Mouse (Mus musculus) limb, embryonic 13.5 days (tissue): ENCODE results near the gene Fzd7. TPM values are rescaled to one million over a fixed set of nuclear protein-coding genes. Genes with fewer than 3 reads are reported as not detected.

Experiments used
- ATAC-seq: fragments of 200-750 bp; cut with Nextera tagmentation; 2 replicates; pipeline ENCODE4 v1.8.0; 2017; ENCODE audit warnings: low read depth, moderate number of reproducible peaks, moderate TSS enrichment; ENCODE audit not compliant: low FRiP score
- H3K27ac ChIP-seq: fragments of 300-500 bp; sonication (generic); 2 replicates; pipeline ENCODE4 v1.5.1; 2015; ENCODE audit warnings: inconsistent platforms, mild to moderate bottlenecking, moderate library complexity
- H3K27me3 ChIP-seq: fragments of 300-500 bp; sonication (generic); 2 replicates; pipeline ENCODE4 v1.6.1; 2015; ENCODE audit warnings: mild to moderate bottlenecking, inconsistent platforms
- H3K36me3 ChIP-seq: fragments of 300-500 bp; sonication (generic); 2 replicates; pipeline ENCODE4 v1.6.1; 2015; ENCODE audit warnings: inconsistent platforms, mild to moderate bottlenecking, moderate library complexity
- H3K4me1 ChIP-seq: fragments of 300-500 bp; sonication (generic); 2 replicates; pipeline ENCODE4 v1.6.1; 2015; ENCODE audit warnings: inconsistent platforms
- H3K4me2 ChIP-seq: fragments of 300-500 bp; sonication (generic); replicated peaks from 2 replicates; pipeline ENCODE4 v1.6.1; 2015; ENCODE audit warnings: inconsistent platforms, mild to moderate bottlenecking, moderate library complexity
- H3K4me3 ChIP-seq: fragments of 300-500 bp; sonication (generic); 2 replicates; pipeline ENCODE4 v1.5.1; 2015; ENCODE audit warnings: moderate library complexity, mild to moderate bottlenecking, inconsistent platforms
- H3K9ac ChIP-seq: fragments of 300-500 bp; sonication (generic); 2 replicates; pipeline ENCODE4 v1.6.1; 2015; ENCODE audit warnings: mild to moderate bottlenecking, inconsistent platforms
- H3K9me3 ChIP-seq: fragments of 300-500 bp; sonication (generic); 2 replicates; pipeline ENCODE4 v1.6.1; 2016; ENCODE audit warnings: inconsistent platforms
- WGBS: fragments of 180-500 bp; shearing (Covaris S2); methylation state at CpG from one replicate; pipeline ENCODE4 v1.1.7; 2015; 5-methylcytosine and 5-hydroxymethylcytosine counted together
- polyA plus RNA-seq: library from polyadenylated mRNA; unstranded; fragments of >200 nt; fragmentation: Nextera tagmentation; extraction: Ambion mirVana; gene quantifications from 2 replicates; pipeline ENCODE4 v1.2.1, GENCODE M21; 2015

Gene Fzd7
- polyA plus RNA-seq, 1 experiment from 2014 or later = 13.4 TPM

GRCm38 (mm10) chr1:59508463-59509139, 26.4 kb downstream of the Fzd7 start:
- Histone ChIP-seq H3K4me2 (peak overlapping the region; percentile 38), H3K27ac (no peak overlapping the region), H3K9me3 (no peaks in the 10 kb centered on the region), H3K4me1 (peaks cover 17% of the 10 kb centered on the region), H3K36me3 (no peaks in the 10 kb centered on the region), H3K27me3 (no peaks in the 10 kb centered on the region), H3K4me3 (no peak overlapping the region), H3K9ac (no peak overlapping the region)
- no peak for ATAC-seq
- WGBS = 20% methylated on average over 17 of the region's 17 CpGs

- no peaks in the 10 kb centered on the region for H3K27me3 ChIP-seq
These were observed 29.5 kb downstream of the Fzd7 start for GRCm38 (mm10) chr1:59511566-59512270.

GRCm38 (mm10) chr1:59516026-59516917, 34.0 kb downstream of the Fzd7 start, which contains the start of gene Gm973:
Gene Gm973, plus strand, starts transcription at chr1:59516264.
- H3K27ac ChIP-seq = peak within 1 kb of the TSS; percentile 98
- no peaks in the 10 kb centered on the region for H3K27me3 ChIP-seq
- peaks cover 40% of the 10 kb centered on the region for H3K4me1 ChIP-seq
- H3K9ac ChIP-seq = peak within 1 kb of the TSS; percentile 64
- no peaks in the 10 kb centered on the region for H3K36me3 ChIP-seq
- no peaks in the 10 kb centered on the region for H3K9me3 ChIP-seq
- ATAC-seq = peak; percentile 93
- WGBS = 2% methylated on average over 25 of the region's 25 CpGs
- H3K4me3 ChIP-seq = peak within 1 kb of the TSS; percentile 41
- peak within 1 kb of the TSS; percentile 64 for H3K4me2 ChIP-seq

More at GRCm38 (mm10) chr1:59511566-59512270, 29.5 kb downstream of the Fzd7 start:
- Histone ChIP-seq H3K27ac (no peak overlapping the region), H3K4me2 (no peak overlapping the region), H3K4me3 (no peak overlapping the region), H3K9ac (no peak overlapping the region), H3K9me3 (no peaks in the 10 kb centered on the region), H3K36me3 (no peaks in the 10 kb centered on the region), H3K4me1 (peaks cover 30% of the 10 kb centered on the region)
- no peak for ATAC-seq
- 63% methylated on average over 9 of the region's 9 CpGs for WGBS

- Histone ChIP-seq H3K4me2 (no peak overlapping the region), H3K9ac (no peak overlapping the region), H3K27ac (no peak overlapping the region), H3K4me3 (no peak overlapping the region), H3K27me3 (0 out of 2 replicates have a peak, but pooled peaks cover 3% of the 10 kb centered on the region), H3K4me1 (peaks cover 39% of the 10 kb centered on the region), H3K9me3 (no peaks in the 10 kb centered on the region), H3K36me3 (no peaks in the 10 kb centered on the region)
- no peak for ATAC-seq
- WGBS = 6% methylated on average over 11 of the region's 11 CpGs
These were observed 38.1 kb downstream of the Fzd7 start for GRCm38 (mm10) chr1:59520226-59520837.

- 63% methylated on average over 1 of the region's 1 CpGs for WGBS
- peaks cover 20% of the 10 kb centered on the region for H3K4me1 ChIP-seq
- no peak overlapping the region for H3K27ac ChIP-seq
- 0 out of 2 replicates have a peak, but pooled peaks cover 3% of the 10 kb centered on the region for H3K27me3 ChIP-seq
- 0 out of 2 replicates have a peak, but pooled peaks cover 5% of the 10 kb centered on the region for H3K9me3 ChIP-seq
- no peaks in the 10 kb centered on the region for H3K36me3 ChIP-seq
- no peak overlapping the region for H3K9ac ChIP-seq
- no peak for ATAC-seq
- no peak overlapping the region for H3K4me2 ChIP-seq
- H3K4me3 ChIP-seq = no peak overlapping the region
These were observed 40.2 kb downstream of the Fzd7 start for GRCm38 (mm10) chr1:59522456-59522855.

- no peak overlapping the region for H3K4me3 ChIP-seq
- peaks cover 20% of the 10 kb centered on the region for H3K4me1 ChIP-seq
- H3K9ac ChIP-seq = no peak overlapping the region
- ATAC-seq = no peak
- H3K27me3 ChIP-seq = 0 out of 2 replicates have a peak, but pooled peaks cover 3% of the 10 kb centered on the region
- 0 out of 2 replicates have a peak, but pooled peaks cover 5% of the 10 kb centered on the region for H3K9me3 ChIP-seq
- H3K27ac ChIP-seq = no peak overlapping the region
- 53% methylated on average over 5 of the region's 5 CpGs for WGBS
- H3K36me3 ChIP-seq = no peaks in the 10 kb centered on the region
- no peak overlapping the region for H3K4me2 ChIP-seq
These were observed 41.2 kb downstream of the Fzd7 start for GRCm38 (mm10) chr1:59523378-59523958.

- H3K4me1 ChIP-seq = peaks cover 20% of the 10 kb centered on the region
- 66% methylated on average over 2 of the region's 2 CpGs for WGBS
- H3K9me3 ChIP-seq = 0 out of 2 replicates have a peak, but pooled peaks cover 5% of the 10 kb centered on the region
- H3K4me2 ChIP-seq = no peak overlapping the region
- ATAC-seq = no peak
- no peak overlapping the region for H3K9ac ChIP-seq
- no peaks in the 10 kb centered on the region for H3K36me3 ChIP-seq
- H3K4me3 ChIP-seq = no peak overlapping the region
- H3K27me3 ChIP-seq = 0 out of 2 replicates have a peak, but pooled peaks cover 3% of the 10 kb centered on the region
- no peak overlapping the region; the same call in 1 of the 2 replicates for H3K27ac ChIP-seq
These were observed 41.8 kb downstream of the Fzd7 start for GRCm38 (mm10) chr1:59524071-59524470.

GRCm38 (mm10) chr1:59524759-59525158, 42.5 kb downstream of the Fzd7 start:
- 40% methylated on average over 3 of the region's 3 CpGs for WGBS
- no peak overlapping the region for H3K27ac ChIP-seq
- no peak for ATAC-seq

GRCm38 (mm10) chr1:59527219-59527618, 45.0 kb downstream of the Fzd7 start:
- peaks cover 4% of the 10 kb centered on the region; the same call in 1 of the 2 replicates for H3K4me1 ChIP-seq
- no peaks in the 10 kb centered on the region for H3K27me3 ChIP-seq
- no peak overlapping the region for H3K4me2 ChIP-seq
- H3K9ac ChIP-seq = no peak overlapping the region
- no peak overlapping the region for H3K27ac ChIP-seq
- ATAC-seq = no peak
- no peaks in the 10 kb centered on the region for H3K36me3 ChIP-seq
- H3K4me3 ChIP-seq = no peak overlapping the region
- 75% methylated on average over 6 of the region's 6 CpGs for WGBS
- H3K9me3 ChIP-seq = 0 out of 2 replicates have a peak, but pooled peaks cover 5% of the 10 kb centered on the region

More at GRCm38 (mm10) chr1:59524759-59525158, 42.5 kb downstream of the Fzd7 start:
- Histone ChIP-seq H3K27me3 (0 out of 2 replicates have a peak, but pooled peaks cover 3% of the 10 kb centered on the region), H3K4me3 (no peak overlapping the region), H3K36me3 (no peaks in the 10 kb centered on the region), H3K9ac (no peak overlapping the region), H3K4me2 (no peak overlapping the region), H3K9me3 (0 out of 2 replicates have a peak, but pooled peaks cover 5% of the 10 kb centered on the region), H3K4me1 (peaks cover 18% of the 10 kb centered on the region)

- H3K27me3 ChIP-seq = no peaks in the 10 kb centered on the region
- no peaks in the 10 kb centered on the region for H3K9me3 ChIP-seq
- no peak overlapping the region for H3K4me2 ChIP-seq
- H3K27ac ChIP-seq = peak overlapping the region; percentile 44; the same call in 1 of the 2 replicates
- H3K4me3 ChIP-seq = no peak overlapping the region
- no peak for ATAC-seq
- H3K4me1 ChIP-seq = peaks cover 16% of the 10 kb centered on the region
- 21% methylated on average over 5 of the region's 5 CpGs for WGBS
- H3K9ac ChIP-seq = no peak overlapping the region
- H3K36me3 ChIP-seq = no peaks in the 10 kb centered on the region
These were observed 53.0 kb downstream of the Fzd7 start for GRCm38 (mm10) chr1:59534976-59535810.
